Mouse (Mus musculus) kidney, adult 8-10 months (tissue): ENCODE measurements around the gene Slc24a2.

Experiments used
- DNase-seq, 2 experiments: peaks; one replicate each; pipeline ENCODE4 v3.0.0; 2022

Gene Slc24a2

GRCm38 (mm10) chr4:87229960-87230551, at the start of gene Slc24a2:
Gene Slc24a2 (minus strand): TSS chr4:87230477.
- DNase-seq, result no peak

- no peak for DNase-seq
Observed at GRCm38 (mm10) chr4:87274825-87275224, 44.5 kb upstream of the Slc24a2 start.

- no peak for DNase-seq
Observed at GRCm38 (mm10) chr4:87274276-87274675, 44.0 kb upstream of the Slc24a2 start.

- no peak for DNase-seq
Observed at GRCm38 (mm10) chr4:87273476-87273875, 43.2 kb upstream of the Slc24a2 start.

- no peak for DNase-seq
Observed at GRCm38 (mm10) chr4:87229224-87229959, 885 bp downstream of the Slc24a2 start.

- no peak for DNase-seq
Observed at GRCm38 (mm10) chr4:87221586-87221985, 8.7 kb downstream of the Slc24a2 start.

GRCm38 (mm10) chr4:87218196-87218595, 12.1 kb downstream of the Slc24a2 start:
- DNase-seq, result no peak

- DNase-seq, result no peak
Observed at GRCm38 (mm10) chr4:87211344-87211978, 18.8 kb downstream of the Slc24a2 start.

GRCm38 (mm10) chr4:87210533-87210932, 19.7 kb downstream of the Slc24a2 start:
- DNase-seq, result no peak

- DNase-seq, result no peak
Observed at GRCm38 (mm10) chr4:87202081-87202480, 28.2 kb downstream of the Slc24a2 start.

GRCm38 (mm10) chr4:87201229-87201628, 29.0 kb downstream of the Slc24a2 start:
- no peak for DNase-seq

GRCm38 (mm10) chr4:87184147-87184930, 45.9 kb downstream of the Slc24a2 start:
- DNase-seq, result no peak

GRCm38 (mm10) chr4:87177116-87177515, 53.2 kb downstream of the Slc24a2 start:
- no peak for DNase-seq

GRCm38 (mm10) chr4:87163945-87164344, 66.3 kb downstream of the Slc24a2 start:
- no peak for DNase-seq

GRCm38 (mm10) chr4:87158053-87158452, 72.2 kb downstream of the Slc24a2 start:
- DNase-seq, result no peak

- DNase-seq, result no peak
Observed at GRCm38 (mm10) chr4:87151990-87152389, 78.3 kb downstream of the Slc24a2 start.

- no peak for DNase-seq
Observed at GRCm38 (mm10) chr4:87149584-87149983, 80.7 kb downstream of the Slc24a2 start.

GRCm38 (mm10) chr4:87141590-87142365, 88.5 kb downstream of the Slc24a2 start:
- no peak for DNase-seq

GRCm38 (mm10) chr4:87140901-87141300, 89.4 kb downstream of the Slc24a2 start:
- DNase-seq, result no peak

GRCm38 (mm10) chr4:87132525-87132924, 97.8 kb downstream of the Slc24a2 start:
- no peak for DNase-seq

- no peak for DNase-seq
Observed at GRCm38 (mm10) chr4:87126756-87127155, 103.5 kb downstream of the Slc24a2 start.

GRCm38 (mm10) chr4:87119758-87120157, 110.5 kb downstream of the Slc24a2 start:
- no peak for DNase-seq
